Mouse (Mus musculus): ENCODE data around the gene Ndnf. TPM values are rescaled to one million over a fixed set of nuclear protein-coding genes. Genes with fewer than 3 reads are reported as not detected.

The Ndnf gene
- polyA plus RNA-seq (2016; fragmentation: Nextera tagmentation; extraction: Ambion mirVana), result 7.2 and 7.3 TPM in 2 replicates

GRCm38 (mm10) chr6:65671451-65671850 lies at the start of gene Ndnf:
TSS of gene Ndnf (plus strand) at chr6:65671590.
- peak within 1 kb of the TSS; percentile 71 for H3K9ac ChIP-seq (replicated peaks)
- peak within 1 kb of the TSS; percentile 90 for H3K4me2 ChIP-seq
- H3K27me3 ChIP-seq, result peaks cover 15% of the 10 kb centered on the region; the same call in 1 of the 2 replicates
- H3K4me3 ChIP-seq (replicated peaks), result peak within 1 kb of the TSS; percentile 57
- peaks cover 17% of the 10 kb centered on the region for H3K4me1 ChIP-seq (replicated peaks)
- H3K9me3 ChIP-seq, result no peaks in the 10 kb centered on the region
- peak; percentile 86 for ATAC-seq (ENCODE audit: insufficient number of reproducible peaks, insufficient read depth, low FRiP score, low TSS enrichment, low read depth)
- no peaks in the 10 kb centered on the region for H3K36me3 ChIP-seq
- H3K27ac ChIP-seq, result peak within 1 kb of the TSS; percentile 62
- under 1% methylated on average over 42 of the region's 45 CpGs for WGBS

- no peak overlapping the region for H3K9ac ChIP-seq (replicated peaks)
- no peaks in the 10 kb centered on the region for H3K27me3 ChIP-seq
- ATAC-seq (ENCODE audit: insufficient number of reproducible peaks, insufficient read depth, low FRiP score, low TSS enrichment, low read depth), result no peak
- H3K27ac ChIP-seq, result no peak overlapping the region
- no peaks in the 10 kb centered on the region for H3K4me1 ChIP-seq (replicated peaks)
- no peaks in the 10 kb centered on the region for H3K9me3 ChIP-seq
- H3K36me3 ChIP-seq, result no peaks in the 10 kb centered on the region
- H3K4me3 ChIP-seq (replicated peaks), result no peak overlapping the region
- WGBS, result 77% methylated on average over 3 of the region's 3 CpGs
- H3K4me2 ChIP-seq, result no peak overlapping the region
These were observed 48.2 kb upstream of the Ndnf start for GRCm38 (mm10) chr6:65623016-65623715.

GRCm38 (mm10) chr6:65630578-65630977 lies 40.8 kb upstream of the Ndnf start:
- Histone ChIP-seq H3K9me3 (no peaks in the 10 kb centered on the region), H3K27ac (no peak overlapping the region), H3K4me2 (no peak overlapping the region), H3K4me1 (replicated peaks) (no peaks in the 10 kb centered on the region), H3K27me3 (no peaks in the 10 kb centered on the region), H3K36me3 (no peaks in the 10 kb centered on the region), H3K4me3 (replicated peaks) (no peak overlapping the region), H3K9ac (replicated peaks) (no peak overlapping the region)
- ATAC-seq (ENCODE audit: insufficient number of reproducible peaks, insufficient read depth, low FRiP score, low TSS enrichment, low read depth), result no peak
- WGBS, result 87% methylated on average over 2 of the region's 2 CpGs

- WGBS, result 88% methylated on average over 5 of the region's 5 CpGs
- no peak overlapping the region for H3K4me2 ChIP-seq
- ATAC-seq (ENCODE audit: insufficient number of reproducible peaks, insufficient read depth, low FRiP score, low TSS enrichment, low read depth), result no peak
- no peak overlapping the region for H3K9ac ChIP-seq (replicated peaks)
- H3K9me3 ChIP-seq, result no peaks in the 10 kb centered on the region
- no peaks in the 10 kb centered on the region for H3K27me3 ChIP-seq
- no peaks in the 10 kb centered on the region for H3K4me1 ChIP-seq (replicated peaks)
- H3K36me3 ChIP-seq, result no peaks in the 10 kb centered on the region
- no peak overlapping the region for H3K27ac ChIP-seq
- no peak overlapping the region for H3K4me3 ChIP-seq (replicated peaks)
These were observed 39.2 kb upstream of the Ndnf start for GRCm38 (mm10) chr6:65632184-65632583.

GRCm38 (mm10) chr6:65642431-65642830 lies 29.0 kb upstream of the Ndnf start:
- no peaks in the 10 kb centered on the region for H3K4me1 ChIP-seq (replicated peaks)
- H3K4me3 ChIP-seq (replicated peaks), result no peak overlapping the region

GRCm38 (mm10) chr6:65644110-65644509 lies 27.3 kb upstream of the Ndnf start:
- no peak overlapping the region for H3K4me3 ChIP-seq (replicated peaks)
- H3K9me3 ChIP-seq, result peaks cover under 1% of the 10 kb centered on the region; the same call in 1 of the 2 replicates
- H3K4me1 ChIP-seq (replicated peaks), result no peaks in the 10 kb centered on the region
- no peak for ATAC-seq (ENCODE audit: insufficient number of reproducible peaks, insufficient read depth, low FRiP score, low TSS enrichment, low read depth)
- H3K36me3 ChIP-seq, result no peaks in the 10 kb centered on the region
- 52% methylated on average over 4 of the region's 4 CpGs for WGBS
- no peak overlapping the region for H3K9ac ChIP-seq (replicated peaks)
- H3K4me2 ChIP-seq, result no peak overlapping the region
- H3K27me3 ChIP-seq, result no peaks in the 10 kb centered on the region
- H3K27ac ChIP-seq, result no peak overlapping the region

More at GRCm38 (mm10) chr6:65642431-65642830, 29.0 kb upstream of the Ndnf start:
- ATAC-seq (ENCODE audit: insufficient number of reproducible peaks, insufficient read depth, low FRiP score, low TSS enrichment, low read depth), result no peak
- Histone ChIP-seq H3K27ac (no peak overlapping the region), H3K4me2 (no peak overlapping the region), H3K36me3 (no peaks in the 10 kb centered on the region), H3K9me3 (peaks cover 4% of the 10 kb centered on the region; the same call in 1 of the 2 replicates), H3K9ac (replicated peaks) (no peak overlapping the region), H3K27me3 (no peaks in the 10 kb centered on the region)

- no peak overlapping the region for H3K9ac ChIP-seq (replicated peaks)
These were observed 25.0 kb upstream of the Ndnf start for GRCm38 (mm10) chr6:65646408-65646807.

GRCm38 (mm10) chr6:65647731-65648130 lies 23.7 kb upstream of the Ndnf start:
- ATAC-seq (ENCODE audit: insufficient number of reproducible peaks, insufficient read depth, low FRiP score, low TSS enrichment, low read depth), result no peak
- Histone ChIP-seq H3K9ac (replicated peaks) (no peak overlapping the region), H3K4me1 (replicated peaks) (no peaks in the 10 kb centered on the region), H3K27me3 (no peaks in the 10 kb centered on the region), H3K4me3 (replicated peaks) (no peak overlapping the region), H3K36me3 (no peaks in the 10 kb centered on the region), H3K4me2 (no peak overlapping the region), H3K9me3 (no peaks in the 10 kb centered on the region), H3K27ac (no peak overlapping the region)
- WGBS, result 89% methylated on average over 6 of the region's 6 CpGs

More at GRCm38 (mm10) chr6:65646408-65646807, 25.0 kb upstream of the Ndnf start:
- Histone ChIP-seq H3K36me3 (no peaks in the 10 kb centered on the region), H3K27ac (no peak overlapping the region), H3K4me1 (replicated peaks) (no peaks in the 10 kb centered on the region), H3K4me2 (no peak overlapping the region), H3K27me3 (no peaks in the 10 kb centered on the region), H3K4me3 (replicated peaks) (no peak overlapping the region), H3K9me3 (no peaks in the 10 kb centered on the region)
- 87% methylated on average over 3 of the region's 3 CpGs for WGBS
- no peak for ATAC-seq (ENCODE audit: insufficient number of reproducible peaks, insufficient read depth, low FRiP score, low TSS enrichment, low read depth)

- Histone ChIP-seq H3K9ac (replicated peaks) (no peak overlapping the region), H3K4me1 (replicated peaks) (no peaks in the 10 kb centered on the region), H3K27me3 (no peaks in the 10 kb centered on the region), H3K36me3 (no peaks in the 10 kb centered on the region), H3K4me2 (no peak overlapping the region), H3K4me3 (replicated peaks) (no peak overlapping the region), H3K27ac (no peak overlapping the region), H3K9me3 (no peaks in the 10 kb centered on the region)
- no peak for ATAC-seq (ENCODE audit: insufficient number of reproducible peaks, insufficient read depth, low FRiP score, low TSS enrichment, low read depth)
- WGBS, result 40% methylated on average over 4 of the region's 4 CpGs
These were observed 20.0 kb upstream of the Ndnf start for GRCm38 (mm10) chr6:65651376-65651775.

- H3K36me3 ChIP-seq, result no peaks in the 10 kb centered on the region
- no peak overlapping the region for H3K4me3 ChIP-seq (replicated peaks)
- no peaks in the 10 kb centered on the region for H3K4me1 ChIP-seq (replicated peaks)
- WGBS, result 81% methylated on average over 4 of the region's 4 CpGs
- H3K9ac ChIP-seq (replicated peaks), result no peak overlapping the region
- no peaks in the 10 kb centered on the region; the same call in 1 of the 2 replicates for H3K27me3 ChIP-seq
- no peak overlapping the region for H3K27ac ChIP-seq
- no peaks in the 10 kb centered on the region for H3K9me3 ChIP-seq
- ATAC-seq (ENCODE audit: insufficient number of reproducible peaks, insufficient read depth, low FRiP score, low TSS enrichment, low read depth), result no peak
- H3K4me2 ChIP-seq, result no peak overlapping the region
These were observed 10.1 kb upstream of the Ndnf start for GRCm38 (mm10) chr6:65661272-65661671.

GRCm38 (mm10) chr6:65662050-65662449 lies 9.3 kb upstream of the Ndnf start:
- H3K4me1 ChIP-seq (replicated peaks), result no peaks in the 10 kb centered on the region
- 77% methylated on average over 2 of the region's 2 CpGs for WGBS

GRCm38 (mm10) chr6:65663990-65664389 lies 7.4 kb upstream of the Ndnf start:
- ATAC-seq (ENCODE audit: insufficient number of reproducible peaks, insufficient read depth, low FRiP score, low TSS enrichment, low read depth), result no peak

More at GRCm38 (mm10) chr6:65662050-65662449, 9.3 kb upstream of the Ndnf start:
- H3K4me2 ChIP-seq, result no peak overlapping the region
- no peak for ATAC-seq (ENCODE audit: insufficient number of reproducible peaks, insufficient read depth, low FRiP score, low TSS enrichment, low read depth)
- H3K27ac ChIP-seq, result no peak overlapping the region
- no peaks in the 10 kb centered on the region for H3K9me3 ChIP-seq
- no peaks in the 10 kb centered on the region for H3K36me3 ChIP-seq
- H3K9ac ChIP-seq (replicated peaks), result no peak overlapping the region
- H3K4me3 ChIP-seq (replicated peaks), result no peak overlapping the region
- no peaks in the 10 kb centered on the region; the same call in 1 of the 2 replicates for H3K27me3 ChIP-seq

More at GRCm38 (mm10) chr6:65663990-65664389, 7.4 kb upstream of the Ndnf start:
- Histone ChIP-seq H3K27me3 (peaks cover 3% of the 10 kb centered on the region; the same call in 1 of the 2 replicates), H3K36me3 (no peaks in the 10 kb centered on the region), H3K4me1 (replicated peaks) (no peaks in the 10 kb centered on the region), H3K4me3 (replicated peaks) (no peak overlapping the region), H3K9me3 (no peaks in the 10 kb centered on the region), H3K4me2 (no peak overlapping the region), H3K27ac (no peak overlapping the region), H3K9ac (replicated peaks) (no peak overlapping the region)
- WGBS, result 75% methylated on average over 6 of the region's 6 CpGs

Measured in limb, embryonic 12.5 days (tissue).